Mouse (Mus musculus) gastrocnemius, postnatal 14 days (tissue): ENCODE data around the gene Eif3d. TPM values are rescaled to one million over a fixed set of nuclear protein-coding genes. Genes with fewer than 3 reads are reported as not detected.

Experiments used
- DNase-seq: peaks from one replicate; pipeline ENCODE4 v3.0.0; 2021; ENCODE audit warnings: mixed read lengths
- intact Hi-C: fragments of 180-260 bp; cut with DNase I; formaldehyde crosslinking; loops from one replicate; pipeline ENCODE4 v1.15.1; 2025; ENCODE audit warnings: low total_unique reads
- total RNA-seq, 2 experiments: library from RNA; stranded (reverse); gene quantifications; 2 replicates each; pipeline ENCODE4 v1.2.3; 2021

Gene Eif3d
- total RNA-seq, 2 experiments from 2014 or later, result 67.7 to 73.6 TPM

DNA sequence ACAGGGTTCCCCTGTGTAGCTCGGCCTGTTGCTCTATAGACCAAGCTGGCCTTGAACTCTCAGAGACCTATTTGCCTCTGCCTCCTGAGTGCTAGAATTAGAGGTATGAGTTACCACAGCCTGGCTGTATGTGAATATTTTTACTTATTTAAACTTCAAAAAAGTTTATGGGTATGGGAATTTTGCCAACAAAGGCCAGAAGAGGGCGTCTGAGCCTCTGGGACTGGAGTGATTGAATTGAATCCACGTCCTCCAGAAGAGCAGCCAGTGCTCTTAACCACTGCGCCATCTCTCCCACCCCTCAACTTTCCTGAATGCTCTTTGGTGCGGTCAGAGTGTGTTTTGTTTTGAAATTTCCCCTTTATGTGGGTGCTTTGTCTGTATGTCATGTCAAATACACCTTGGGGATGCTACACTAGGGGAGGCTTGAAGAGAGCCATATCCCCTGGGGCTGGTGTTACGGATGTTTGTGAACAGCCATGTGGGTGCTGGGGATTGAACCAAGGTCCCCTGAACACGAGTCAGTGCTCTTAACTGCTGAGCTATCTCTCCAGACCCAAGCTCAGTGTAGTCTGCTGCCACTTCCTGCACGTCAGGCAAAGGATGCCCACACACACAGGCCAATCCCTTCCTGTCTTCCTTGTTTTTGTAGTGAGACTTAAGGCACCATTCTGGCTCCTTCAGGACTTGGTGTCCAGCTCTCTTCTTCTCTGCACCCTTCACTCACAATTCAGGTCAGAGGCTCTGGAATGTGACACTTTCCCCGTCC lies 47.2 kb downstream of the Eif3d start:
- intact Hi-C loops, result no loop called here
- DNase-seq, result no peak

DNA sequence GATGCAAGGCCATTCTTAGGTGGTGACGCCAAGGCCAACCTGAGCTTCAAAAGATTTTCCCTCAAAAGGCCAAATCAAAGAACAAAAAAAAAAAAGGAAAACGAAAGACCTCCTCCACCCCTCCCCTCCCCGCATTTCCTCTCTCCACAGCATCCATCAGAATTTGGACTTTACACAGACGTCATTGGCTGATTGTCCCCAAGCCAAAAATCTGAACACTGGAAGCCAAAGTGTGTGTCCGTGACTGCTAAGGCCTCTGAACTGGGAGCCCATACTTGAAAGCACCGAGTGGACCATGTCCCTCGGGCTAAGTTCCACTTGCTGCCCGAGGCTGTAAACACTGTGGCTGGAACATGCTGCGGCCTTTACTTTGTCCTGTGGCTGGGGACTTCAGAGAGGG lies 47.9 kb downstream of the Eif3d start:
- intact Hi-C loops, result no loop called here
- DNase-seq, result no peak

DNA sequence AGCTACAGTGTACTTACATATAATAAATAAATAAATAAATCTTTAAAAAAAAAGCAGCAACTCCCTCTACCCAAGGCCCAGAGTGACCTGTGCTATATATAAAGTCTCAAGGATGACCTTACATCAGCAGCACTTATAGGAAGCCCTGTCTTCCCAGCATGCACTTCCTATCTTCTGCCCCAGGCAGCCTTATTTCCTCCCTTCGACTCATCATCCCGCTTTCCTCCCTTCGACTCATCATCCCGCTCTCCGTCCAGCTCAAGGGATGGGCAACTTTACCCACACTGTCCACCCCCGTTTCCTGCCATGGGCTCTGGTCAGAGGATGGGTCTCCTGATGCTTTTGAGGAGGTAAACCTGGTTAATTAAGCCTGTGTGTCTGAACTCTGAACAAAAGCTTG lies 49.0 kb downstream of the Eif3d start:
- DNase-seq, result no peak
- intact Hi-C loops, result no loop called here

DNA sequence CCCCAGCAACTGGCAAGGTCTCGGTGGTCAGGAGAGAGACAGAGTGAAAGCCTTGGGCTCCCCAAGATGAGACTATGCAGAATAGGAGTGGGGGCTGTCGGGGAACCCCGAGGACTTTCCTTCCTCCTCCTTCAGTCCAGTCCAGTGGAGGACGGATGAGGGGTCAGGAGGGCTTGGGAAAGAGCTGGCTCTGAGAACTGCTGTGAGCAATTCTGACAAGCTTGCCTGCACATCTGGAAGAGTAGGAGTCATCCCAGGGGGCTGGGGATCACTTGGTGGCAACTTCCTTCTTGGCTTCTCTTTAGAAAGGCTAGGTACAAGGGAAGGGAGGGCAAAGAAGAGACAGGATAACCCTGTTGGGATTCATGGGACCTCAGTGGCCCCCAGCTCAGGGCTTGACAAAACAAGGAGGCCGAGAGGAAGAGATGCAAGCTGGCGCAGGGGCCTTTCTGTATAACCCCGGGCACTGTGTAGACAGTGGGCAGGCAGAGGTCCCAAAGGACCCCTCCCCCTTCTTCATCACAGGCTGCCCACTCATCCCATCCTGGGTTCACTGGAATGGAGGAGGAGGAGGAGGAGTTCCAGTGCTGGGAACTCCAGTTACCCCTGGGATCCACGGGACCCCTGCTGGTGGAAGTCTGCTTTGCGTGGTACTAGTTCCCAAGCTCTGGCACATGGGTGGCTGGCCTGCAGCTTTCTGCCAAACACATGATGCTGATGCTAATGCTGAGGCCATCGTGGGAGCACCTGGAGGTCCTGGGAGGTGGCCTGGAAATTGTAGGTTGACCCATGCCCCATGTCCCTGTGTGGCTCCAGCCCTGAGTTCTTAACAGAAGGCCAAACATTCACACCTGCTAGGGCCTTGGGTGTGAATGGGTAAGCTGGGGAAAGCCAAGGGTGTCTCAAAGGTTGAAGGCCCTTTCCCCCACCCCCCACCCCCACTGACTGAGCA lies 49.8 kb downstream of the Eif3d start:
- DNase-seq, result no peak
- intact Hi-C loops, result no loop called here

DNA sequence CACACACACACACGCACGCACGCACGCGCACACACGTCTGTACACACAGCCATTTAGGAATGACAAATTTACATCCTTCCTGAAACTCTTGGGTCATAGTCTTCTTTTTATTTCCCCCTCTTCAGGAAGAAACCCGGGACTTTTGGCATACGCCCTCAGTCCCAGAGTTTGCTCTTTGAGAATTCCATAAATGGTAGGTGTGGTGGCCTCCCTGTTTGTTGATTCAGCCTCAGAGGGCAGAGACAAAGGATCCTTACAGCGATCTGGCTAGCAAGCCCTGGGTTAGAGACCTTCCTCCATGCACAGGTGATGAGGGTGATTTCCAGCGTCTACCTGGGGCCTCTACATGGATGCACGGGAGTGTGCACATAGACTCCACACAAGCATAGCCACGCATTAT lies 51.2 kb downstream of the Eif3d start:
- intact Hi-C loops, result loop anchor here (5.0 kb wide), 1 partner anchor 137 kb away; no protein-coding TSS in a partner anchor
- no peak for DNase-seq

DNA sequence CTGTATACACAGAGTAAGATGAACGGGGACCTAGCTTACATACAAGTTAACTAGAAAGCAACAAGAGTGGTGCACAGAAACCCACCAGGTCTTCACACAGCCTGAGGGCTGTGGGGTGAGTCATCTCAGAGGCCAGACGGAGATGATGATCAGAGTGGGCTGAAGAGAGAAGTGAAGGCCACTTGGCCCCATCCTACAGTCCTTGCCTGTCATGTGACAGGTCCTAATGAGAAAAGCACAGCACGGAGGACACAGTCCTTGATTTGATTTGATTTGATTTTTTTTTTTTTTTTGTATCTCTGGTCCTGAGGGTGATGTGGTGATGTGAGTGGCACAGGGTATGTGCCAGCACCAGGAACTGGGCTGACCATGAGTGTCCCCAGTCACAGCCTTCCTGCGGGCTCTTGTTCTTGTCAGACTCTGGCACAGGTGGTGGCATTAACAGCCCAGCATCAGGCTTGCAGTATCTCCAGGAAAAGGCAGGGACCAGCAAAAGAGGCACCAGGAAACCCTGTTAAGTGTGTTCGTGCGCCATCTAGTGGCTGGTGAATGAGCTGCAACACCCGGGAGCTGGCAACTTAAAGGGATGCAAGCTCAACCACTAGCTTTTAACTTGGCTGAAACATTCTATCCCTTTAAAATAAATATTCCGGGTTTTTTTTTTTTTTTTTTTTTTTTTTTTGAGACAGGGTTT lies 53.6 kb downstream of the Eif3d start:
- intact Hi-C loops, result loop anchor here (5.0 kb wide), 1 partner anchor 135 kb away; no protein-coding TSS in a partner anchor
- peak; percentile 87 for DNase-seq

DNA sequence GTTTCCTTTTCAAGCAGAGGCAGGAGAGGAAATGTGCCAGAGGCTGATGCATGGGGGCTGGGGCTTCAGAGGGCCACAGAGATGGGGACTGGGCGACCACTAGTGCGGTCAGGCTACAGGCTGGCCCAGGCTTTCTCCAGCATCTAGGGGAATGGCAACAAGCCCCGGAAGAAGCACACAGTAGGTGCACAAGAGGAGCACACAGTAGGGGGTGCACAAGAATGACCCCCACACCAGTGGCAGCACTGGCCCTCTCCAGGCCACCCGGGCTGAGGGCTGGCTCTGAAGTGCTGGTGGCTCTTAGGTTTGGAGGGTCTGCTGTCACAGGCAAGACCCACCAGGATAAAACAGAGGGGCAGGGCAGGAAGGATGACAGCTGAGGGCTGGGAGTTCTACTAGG lies 55.3 kb downstream of the Eif3d start:
- DNase-seq, result no peak
- intact Hi-C loops, result loop anchor here (5.0 kb wide), 1 partner anchor 133 kb away; no protein-coding TSS in a partner anchor

DNA sequence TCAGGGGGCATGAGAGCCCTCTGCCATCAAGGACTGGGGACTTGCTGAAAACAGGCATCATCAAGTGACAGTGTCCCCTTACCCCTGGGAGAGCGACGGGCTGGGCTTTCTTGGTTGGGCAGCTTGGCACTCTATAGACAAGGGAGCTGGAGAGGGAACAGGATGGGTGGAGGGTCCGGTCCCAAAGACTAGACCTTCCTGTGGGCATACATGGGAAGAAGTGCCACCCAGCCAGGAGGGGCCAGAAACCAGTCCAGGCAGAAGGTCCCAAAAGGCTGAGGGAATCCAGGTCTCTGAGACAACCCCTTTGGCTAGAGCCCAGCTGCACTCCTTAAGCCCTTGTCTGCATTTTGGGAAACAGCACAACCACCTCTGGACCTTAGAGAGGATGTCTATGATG lies 56.1 kb downstream of the Eif3d start:
- intact Hi-C loops, result no loop called here
- no peak for DNase-seq

DNA sequence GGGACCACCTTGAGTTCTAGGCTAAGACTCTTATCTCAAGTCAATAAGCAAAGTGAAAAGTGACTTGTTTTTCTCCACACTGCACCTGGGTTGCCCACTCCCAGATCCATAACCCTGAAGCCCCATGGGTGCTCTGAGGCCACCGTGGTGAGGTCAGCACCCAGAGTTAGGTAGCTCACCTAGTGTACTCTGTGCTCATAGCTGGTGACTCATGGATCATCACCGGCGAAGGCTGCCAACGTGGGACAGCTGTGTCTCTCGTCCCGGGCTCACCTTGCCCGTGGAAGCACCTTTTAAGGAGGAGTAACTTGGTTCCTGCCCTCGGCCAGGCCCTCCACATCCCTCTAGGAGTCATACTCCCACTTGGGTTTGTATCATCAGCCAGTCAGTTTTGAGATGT lies 57.6 kb downstream of the Eif3d start:
- peak; percentile 40 for DNase-seq
- intact Hi-C loops, result no loop called here

DNA sequence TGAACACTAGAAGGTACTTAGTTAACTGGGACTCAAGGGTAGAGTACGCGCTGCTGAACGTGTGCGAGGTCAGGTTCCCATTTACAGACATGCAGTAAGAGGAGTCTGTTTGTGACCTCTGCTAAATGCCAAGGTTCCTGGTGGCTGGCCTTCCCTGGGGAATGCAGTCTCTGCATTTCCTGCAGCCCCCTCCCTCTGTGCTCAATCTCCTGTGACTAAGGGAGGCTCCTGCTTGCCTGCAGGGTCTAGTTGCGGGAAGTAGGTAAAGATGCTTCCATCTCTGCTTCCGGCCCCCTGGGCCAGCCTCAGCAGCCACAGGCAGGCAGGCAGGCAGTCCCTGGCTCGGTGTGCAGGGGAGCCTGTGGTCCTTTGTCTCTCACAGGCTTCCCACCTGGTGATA lies 58.0 kb downstream of the Eif3d start:
- intact Hi-C loops, result no loop called here
- no peak for DNase-seq

DNA sequence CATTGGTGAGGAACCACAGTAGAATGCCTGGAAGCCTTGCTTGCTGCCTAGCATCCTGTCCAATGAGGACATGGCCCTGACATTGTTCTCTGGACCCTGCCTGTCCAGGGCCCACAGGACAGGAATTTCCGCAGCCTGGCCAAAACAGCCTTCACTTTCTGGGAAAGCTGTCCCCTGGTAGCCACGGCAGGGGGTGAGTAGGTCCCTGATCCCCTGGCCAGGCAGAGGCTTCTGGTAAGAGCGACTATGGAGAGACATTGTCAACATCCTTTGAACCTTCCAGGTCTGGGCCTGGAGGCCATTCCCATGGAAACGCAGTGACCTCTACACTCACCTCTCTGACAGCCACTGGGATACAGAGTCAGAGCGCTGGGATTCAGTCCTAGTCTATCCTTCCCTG lies 58.6 kb downstream of the Eif3d start:
- no peak for DNase-seq
- intact Hi-C loops, result no loop called here

DNA sequence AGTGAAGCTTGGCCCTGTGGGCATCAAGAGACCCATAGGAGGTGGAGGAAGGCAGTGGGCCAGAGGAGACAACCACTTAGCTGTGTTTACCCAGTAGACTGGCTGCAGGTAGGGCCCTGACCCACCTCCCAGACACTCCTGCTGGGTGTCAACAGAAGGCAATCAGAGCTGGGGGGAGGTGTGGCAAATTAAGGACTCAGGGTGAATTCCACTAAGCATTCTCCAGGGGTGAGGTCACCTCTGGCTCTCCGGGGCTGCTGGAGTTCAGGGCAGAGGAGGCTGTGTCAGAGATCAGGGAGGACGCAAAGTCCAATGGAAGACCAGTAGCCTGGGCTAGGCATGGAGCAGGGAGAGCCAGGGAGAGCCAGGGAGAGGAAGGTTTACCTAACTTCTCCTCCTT lies 59.5 kb downstream of the Eif3d start:
- intact Hi-C loops, result no loop called here
- no peak for DNase-seq

Other genes with a start within 250 kb of the Eif3d start
- gene Apol9b, start 241.8 kb downstream of the Eif3d start, total RNA-seq, result not detected
- gene Apol8, start 213.8 kb downstream of the Eif3d start, total RNA-seq, result not detected
- gene Myh9, start 128.6 kb downstream of the Eif3d start, total RNA-seq, result 100 to 1,000 TPM in 1 of 2 experiments, 10 to 100 TPM in 1; 96.9 to 111 TPM
- gene Txn2, start 41.8 kb downstream of the Eif3d start, total RNA-seq, result 100 to 1,000 TPM; 221 to 245 TPM
- gene Foxred2, start 14.1 kb downstream of the Eif3d start, total RNA-seq, result 1 to 10 TPM; 1.2 to 1.6 TPM
- not detected for gene Cacng2, start 149.2 kb upstream of the Eif3d start, total RNA-seq
- 10 to 100 TPM; 53.4 to 55.0 TPM for gene Ift27, start 203.3 kb upstream of the Eif3d start, total RNA-seq
- over 10,000 TPM; 19,167 to 21,154 TPM for gene Pvalb, start 235.6 kb upstream of the Eif3d start, total RNA-seq